Mouse (Mus musculus) C2C12 (cell line): Measurements from ENCODE around the gene Arhgap15.

ENCODE experiments used
- CEBPB ChIP-seq: IDR thresholded peaks from one replicate; pipeline ENCODE4 v1.6.1; 2011; ENCODE audit warnings: low read depth, mild to moderate bottlenecking, control low read depth, moderate library complexity
- CTCF ChIP-seq: IDR thresholded peaks from one replicate; pipeline ENCODE4 v1.5.1; 2011; ENCODE audit not compliant: control insufficient read depth, insufficient read depth, insufficient read length
- MAX ChIP-seq: IDR thresholded peaks from one replicate; pipeline ENCODE4 v1.6.1; 2011; ENCODE audit warnings: mild to moderate bottlenecking, control low read depth
- MYOG ChIP-seq: IDR thresholded peaks from one replicate; pipeline ENCODE4 v1.6.1; 2011; ENCODE audit not compliant: control insufficient read depth, insufficient read length; ENCODE audit errors: extremely low read depth
- USF1 ChIP-seq: IDR thresholded peaks from one replicate; pipeline ENCODE4 v1.6.1; 2011; ENCODE audit warnings: low read depth, mild to moderate bottlenecking, control low read depth, moderate library complexity

- no peak for TF ChIP-seq USF1
- no peak for TF ChIP-seq CTCF
- no peak for TF ChIP-seq MYOG
- TF ChIP-seq MAX = no peak
- no peak for TF ChIP-seq CEBPB
Observed at GRCm38 (mm10) chr2:43787141-43787540, 38.5 kb downstream of the Arhgap15 start.
